Mouse (Mus musculus) cerebellum, adult 2 months (tissue): ENCODE data around the gene Pias3.

ENCODE experiments used
- CTCF ChIP-seq: fragments of 200-500 bp; IDR thresholded peaks from 2 replicates; pipeline ENCODE4 v1.5.1; 2011; ENCODE audit warnings: low read depth, mild to moderate bottlenecking, control low read depth, low read length, moderate library complexity, borderline replicate concordance; ENCODE audit not compliant: insufficient read depth
- POLR2A ChIP-seq: fragments of 200-500 bp; IDR thresholded peaks from 2 replicates; pipeline ENCODE4 v1.6.1; 2011; ENCODE audit warnings: low read length, control low read depth, borderline replicate concordance; ENCODE audit not compliant: insufficient read depth

GRCm38 (mm10) chr3:96647365-96647764 lies 48.8 kb upstream of the Pias3 start:
- no peak for TF ChIP-seq CTCF
- no peak for TF ChIP-seq POLR2A
